Mouse (Mus musculus) adrenal gland (tissue): ENCODE results near the gene Onecut3.

Experiments used
- intact Hi-C: fragments of 180-260 bp; cut with DNase I; formaldehyde crosslinking; loops from one replicate; pipeline ENCODE4 v1.15.1; 2025

Gene Onecut3

DNA sequence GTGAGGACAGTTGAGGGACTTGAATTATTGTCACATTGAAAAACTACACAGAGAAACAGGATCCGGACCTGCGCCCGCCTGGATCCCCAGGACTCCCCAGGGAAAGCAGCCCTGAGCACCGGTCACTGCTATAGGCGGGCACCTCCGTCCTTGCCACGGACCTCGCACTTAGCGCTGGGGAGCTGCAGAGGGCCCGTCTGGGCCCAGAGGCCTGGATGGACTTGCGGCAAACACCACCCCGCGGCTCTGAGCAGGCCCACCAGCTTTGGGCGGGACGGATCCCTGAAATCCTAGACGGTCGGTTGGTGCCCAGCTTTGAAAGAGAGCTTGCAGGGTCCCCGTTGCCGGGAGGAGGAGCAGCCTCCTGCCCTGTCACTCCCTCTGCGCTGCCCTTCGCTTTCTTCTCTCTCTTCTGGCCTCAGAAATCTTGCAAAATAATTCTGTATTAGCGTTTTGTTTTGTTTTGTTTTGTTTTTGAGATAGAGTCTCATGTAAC, 8.2 kb downstream of the Onecut3 start:
- intact Hi-C loops, result no loop called here

DNA sequence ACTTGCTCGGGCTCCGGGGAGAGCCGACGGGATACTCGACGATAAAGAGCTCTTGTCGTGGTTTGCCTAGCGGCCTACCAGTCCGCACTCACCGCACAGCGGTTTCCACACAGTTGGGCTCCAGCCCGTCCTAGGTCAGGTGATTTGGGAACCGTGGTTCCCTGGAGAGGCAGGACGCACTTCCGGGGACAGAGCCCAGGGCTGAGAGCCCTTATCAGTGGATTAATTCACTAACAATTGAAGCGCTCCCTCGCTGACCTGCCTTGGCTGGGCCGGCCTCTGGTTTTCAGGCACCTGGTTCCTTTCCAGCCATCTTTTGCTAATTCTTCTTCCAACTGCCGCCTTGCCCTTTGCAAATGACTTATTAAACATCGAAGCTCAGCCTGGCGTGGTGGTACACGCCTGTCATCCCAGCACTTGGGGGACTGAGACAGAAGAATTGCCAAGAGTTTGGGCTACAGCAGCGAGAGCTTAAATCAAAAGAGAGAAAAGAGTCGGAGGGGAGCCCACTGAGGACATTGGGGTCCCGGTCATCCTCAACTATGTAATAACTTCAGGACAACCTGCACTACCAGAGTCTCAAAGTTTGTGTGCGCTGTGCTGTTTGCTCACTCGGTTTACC, 9.1 kb downstream of the Onecut3 start:
- intact Hi-C loops, result no loop called here

DNA sequence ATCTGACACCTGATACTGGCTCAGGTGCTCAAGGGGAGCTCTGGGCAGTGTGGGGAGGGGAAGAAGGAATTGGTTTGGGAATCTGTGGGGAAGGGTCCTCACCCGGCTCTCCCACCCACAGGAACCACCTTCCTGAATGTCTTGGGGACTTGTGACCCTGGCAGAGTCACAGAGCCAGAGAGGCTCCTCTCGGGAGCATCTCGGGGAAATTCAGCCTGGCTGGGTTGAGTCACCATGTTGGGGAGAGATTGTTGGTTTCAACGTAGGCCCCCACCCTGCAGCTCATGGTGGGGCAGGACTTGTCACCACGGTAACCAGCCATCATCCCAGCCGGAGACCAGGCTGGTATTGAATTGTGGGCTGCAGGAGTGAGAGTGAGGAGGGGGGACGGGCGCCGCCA, 10.1 kb downstream of the Onecut3 start:
- intact Hi-C loops, result loop anchor here (5.0 kb wide), 2 partner anchors 53 to 127 kb away; no protein-coding TSS in a partner anchor

DNA sequence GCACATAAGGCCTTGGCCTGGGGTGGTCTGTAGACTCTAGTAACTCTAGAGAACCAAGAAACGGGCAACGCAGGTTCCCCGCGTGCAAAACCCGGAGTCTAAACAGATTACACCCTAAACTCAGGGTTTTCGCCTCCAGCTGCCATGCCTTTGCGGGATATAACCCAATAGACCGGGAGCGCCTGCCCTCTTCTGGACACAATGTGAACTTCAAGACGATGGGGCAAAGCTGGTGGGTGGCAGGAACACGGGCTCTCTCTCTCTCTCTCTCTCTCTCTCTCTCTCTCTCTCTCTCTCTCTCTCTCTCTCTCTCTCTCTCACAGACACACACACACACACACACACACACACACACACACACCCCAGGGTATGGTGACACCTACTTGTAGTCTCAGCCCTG, 11.6 kb downstream of the Onecut3 start:
- intact Hi-C loops, result loop anchor here (5.0 kb wide), 2 partner anchors 51 to 129 kb away; no protein-coding TSS in a partner anchor

DNA sequence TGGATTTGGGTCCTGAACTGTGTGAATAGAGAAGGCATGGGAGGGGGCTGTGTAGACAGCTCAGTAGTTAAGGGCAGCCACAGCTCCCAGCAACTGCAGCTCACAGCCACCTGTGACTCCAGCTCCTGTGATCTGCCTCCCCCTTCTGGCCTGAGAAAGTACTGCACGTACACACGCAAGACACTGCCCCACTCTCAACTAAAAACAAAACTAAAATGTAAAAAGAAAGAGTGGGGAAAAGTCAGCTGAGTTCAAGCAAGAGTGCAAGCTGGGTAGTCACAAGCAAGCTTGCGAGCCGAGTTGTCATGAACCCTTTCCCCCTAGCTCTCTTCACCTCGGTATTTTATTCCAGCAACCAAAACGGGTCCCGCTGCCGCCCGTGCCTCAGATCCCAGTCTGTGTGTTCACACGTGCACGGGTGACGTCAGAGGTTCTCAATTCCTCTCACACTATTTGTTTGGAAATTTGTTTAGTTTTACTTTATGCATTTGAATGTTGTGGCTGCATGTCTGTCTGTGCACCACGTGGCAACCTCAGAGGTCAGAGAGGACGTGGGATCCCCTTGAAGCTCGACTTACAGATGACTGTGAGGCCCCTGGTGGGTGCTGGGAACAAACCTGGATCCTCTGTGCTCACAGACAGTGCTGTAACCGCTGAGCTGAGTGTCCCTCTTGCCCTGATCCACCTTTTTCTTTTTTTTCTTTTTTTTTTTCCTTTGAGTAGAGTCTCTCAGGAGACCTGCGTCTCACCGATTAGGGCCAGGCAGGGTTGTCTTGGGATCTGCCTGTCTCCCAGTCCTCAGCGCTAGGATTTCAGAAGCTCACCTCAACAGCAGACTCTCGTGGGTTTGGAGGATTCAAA, 15.0 kb downstream of the Onecut3 start:
- intact Hi-C loops, result loop anchor here (2.0 to 5.0 kb wide), 3 partner anchors 48 to 132 kb away; no protein-coding TSS in a partner anchor

DNA sequence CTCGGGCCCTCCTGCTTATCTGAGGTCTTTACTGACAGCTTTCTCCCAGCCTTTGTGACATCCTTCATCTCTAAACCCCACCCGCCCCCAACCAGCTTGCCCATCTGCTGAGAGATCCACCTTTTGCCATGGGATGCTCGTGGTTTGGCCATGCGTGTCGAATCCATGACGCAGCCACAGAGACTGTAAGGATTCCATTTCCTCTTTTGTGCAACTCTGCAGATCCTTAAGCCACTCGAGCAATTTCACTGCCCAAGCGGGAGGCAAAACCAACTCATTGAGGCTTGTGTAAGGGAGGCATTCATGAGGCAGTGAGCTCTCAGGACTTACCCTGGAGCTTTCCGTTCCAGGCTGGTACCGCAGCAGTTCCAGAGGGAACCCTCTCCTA, 15.6 kb downstream of the Onecut3 start:
- intact Hi-C loops, result no loop called here

DNA sequence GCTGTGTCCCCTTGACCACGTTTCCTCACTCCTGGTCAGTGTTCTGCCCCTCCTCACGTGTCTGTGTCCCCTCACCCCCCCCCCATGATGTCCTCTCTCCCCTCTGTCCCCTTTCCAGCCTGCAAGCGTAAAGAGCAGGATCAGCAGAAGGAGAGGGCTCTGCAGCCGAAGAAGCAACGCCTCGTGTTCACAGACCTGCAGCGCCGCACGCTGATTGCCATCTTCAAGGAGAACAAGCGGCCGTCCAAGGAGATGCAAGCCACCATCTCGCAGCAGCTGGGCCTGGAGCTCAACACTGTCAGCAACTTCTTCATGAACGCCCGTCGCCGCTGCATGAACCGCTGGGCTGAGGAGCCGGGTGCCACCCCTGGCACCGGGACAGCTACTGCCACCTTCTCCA, 19.1 kb downstream of the Onecut3 start:
- intact Hi-C loops, result no loop called here

DNA sequence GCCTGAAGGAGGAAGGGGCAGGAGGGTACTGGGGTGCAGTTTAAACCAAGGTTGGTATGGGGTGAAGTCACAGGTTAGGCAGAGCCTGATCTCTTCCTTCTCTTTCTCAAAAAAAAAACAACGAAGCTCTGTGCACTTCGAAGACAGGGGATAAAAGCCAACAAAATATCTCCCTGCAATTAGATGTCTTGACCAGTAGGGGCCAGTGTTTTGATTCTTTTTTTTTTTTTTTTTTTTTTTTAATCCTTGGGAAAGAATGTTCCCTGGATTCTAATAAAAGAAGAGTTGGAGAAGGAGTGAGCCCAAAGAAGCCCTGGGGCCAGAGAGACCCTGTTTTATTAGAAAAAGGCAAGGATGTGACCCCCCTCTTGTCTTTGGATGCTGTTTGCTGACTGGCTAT, 24.7 kb downstream of the Onecut3 start:
- intact Hi-C loops, result no loop called here

DNA sequence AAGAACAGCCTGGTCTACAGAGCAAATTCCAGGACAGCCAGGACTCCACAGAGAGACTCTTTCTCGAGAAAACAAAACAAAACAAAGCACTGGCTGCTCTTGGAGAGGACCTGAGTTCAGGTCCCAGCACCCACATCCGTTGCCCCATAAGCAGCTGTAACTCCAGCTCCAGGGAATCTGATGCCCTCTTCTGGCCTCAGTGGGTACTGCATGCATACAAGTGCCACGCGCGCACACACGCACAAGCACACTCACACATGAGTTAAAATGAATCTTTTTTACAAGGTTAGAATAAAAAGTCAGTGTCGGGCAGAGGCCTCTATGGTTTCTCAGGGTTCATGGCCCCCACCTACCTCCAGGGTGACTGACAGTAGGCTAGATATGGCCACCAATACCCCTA, 28.7 kb downstream of the Onecut3 start:
- intact Hi-C loops, result no loop called here

DNA sequence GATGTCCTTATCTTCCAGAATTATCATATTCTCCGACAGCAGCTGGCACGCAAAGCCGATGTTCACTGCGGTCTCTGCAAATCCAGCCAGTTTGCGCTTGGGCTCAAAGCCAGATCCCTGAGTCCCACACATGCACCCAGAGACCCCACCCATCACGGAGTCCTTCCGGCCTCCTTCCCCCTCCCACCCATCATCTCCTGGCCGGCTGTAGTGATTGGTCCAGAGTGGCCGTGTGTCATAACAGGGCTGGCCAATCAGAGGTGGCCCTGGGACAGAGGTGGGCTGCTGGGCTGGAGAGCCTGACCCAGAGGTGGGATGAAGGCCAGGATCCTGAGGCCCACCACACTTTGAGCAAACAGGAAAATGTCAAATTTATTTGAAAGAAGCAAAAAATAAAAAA, 31.5 kb downstream of the Onecut3 start:
- intact Hi-C loops, result no loop called here

DNA sequence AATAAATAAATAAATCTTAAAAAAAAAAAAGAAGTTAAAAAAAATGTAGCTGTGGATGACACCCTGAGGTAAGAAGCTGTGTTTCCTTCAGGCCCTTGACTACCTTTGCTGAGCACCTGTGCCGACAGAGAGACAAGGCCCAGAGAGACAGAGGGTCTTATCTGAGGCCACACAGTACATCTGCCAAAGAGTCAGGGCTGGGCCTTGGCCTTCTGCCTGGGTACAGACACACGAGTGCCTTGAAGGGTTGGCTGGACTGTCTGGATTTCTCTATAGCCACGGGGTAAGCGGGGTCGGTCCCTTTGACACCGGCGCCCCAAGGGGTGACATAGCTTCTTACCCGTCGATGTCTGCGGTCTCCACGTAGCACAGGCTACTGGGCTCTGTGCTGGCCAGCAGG, 38.1 kb downstream of the Onecut3 start:
- intact Hi-C loops, result no loop called here

DNA sequence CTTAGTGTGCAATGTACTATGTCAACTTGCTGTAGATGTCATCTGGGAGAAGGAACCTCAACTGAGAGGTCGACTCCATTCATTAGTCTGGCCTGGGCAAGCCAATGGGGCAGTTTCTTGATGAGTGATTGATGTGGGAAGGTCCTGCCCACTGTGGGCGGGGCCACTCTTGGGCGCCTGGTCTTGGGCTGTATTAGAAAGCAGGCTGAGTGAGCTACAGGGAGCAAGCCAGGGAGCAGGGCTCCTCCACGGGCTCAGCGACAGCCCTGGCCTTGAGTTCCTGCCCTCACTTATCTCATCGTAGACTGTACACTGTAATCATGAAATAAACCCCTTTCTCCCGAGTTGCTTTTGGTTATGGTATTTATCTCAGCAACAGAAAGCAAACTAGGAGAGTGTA, 39.1 kb downstream of the Onecut3 start:
- intact Hi-C loops, result no loop called here

DNA sequence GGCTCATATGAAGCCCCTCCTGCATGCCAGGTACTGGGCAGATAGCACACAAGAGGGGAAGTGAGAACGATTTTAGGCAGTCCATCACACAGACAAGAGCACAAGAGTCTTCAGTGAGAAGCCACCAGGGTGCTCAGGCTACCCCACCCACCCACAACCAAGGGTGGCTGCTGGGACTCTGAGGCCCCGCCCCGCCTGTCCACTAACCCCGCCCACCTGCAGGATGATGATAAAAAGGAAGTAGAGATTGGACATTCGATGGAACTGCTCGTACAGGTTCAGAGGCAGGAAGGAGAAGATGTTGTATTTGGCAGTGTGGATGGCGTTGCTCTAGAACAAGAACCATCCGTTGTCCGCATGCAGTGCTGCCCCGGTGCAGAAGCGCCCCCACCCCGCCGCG, 40.4 kb downstream of the Onecut3 start:
- intact Hi-C loops, result no loop called here

DNA sequence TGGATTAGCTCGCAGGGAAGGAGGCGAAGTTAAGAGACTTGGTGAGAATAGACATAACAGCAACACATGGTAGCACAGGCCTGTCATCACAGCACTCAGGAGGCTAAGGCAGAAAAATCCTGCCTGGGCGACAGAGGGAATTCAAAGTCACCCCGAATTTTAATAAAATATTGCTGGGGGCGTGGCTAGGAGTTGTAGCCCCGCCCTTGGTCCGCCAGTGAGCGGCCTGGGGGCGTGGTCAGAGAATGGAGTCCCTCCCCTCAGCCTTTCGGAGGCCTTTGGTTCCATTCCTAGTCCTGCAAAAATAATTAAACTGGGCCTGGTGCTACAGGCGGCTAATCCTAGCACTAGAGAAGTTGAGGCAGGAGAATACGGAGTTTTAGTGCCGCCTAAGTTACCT, 41.1 kb downstream of the Onecut3 start:
- intact Hi-C loops, result no loop called here

DNA sequence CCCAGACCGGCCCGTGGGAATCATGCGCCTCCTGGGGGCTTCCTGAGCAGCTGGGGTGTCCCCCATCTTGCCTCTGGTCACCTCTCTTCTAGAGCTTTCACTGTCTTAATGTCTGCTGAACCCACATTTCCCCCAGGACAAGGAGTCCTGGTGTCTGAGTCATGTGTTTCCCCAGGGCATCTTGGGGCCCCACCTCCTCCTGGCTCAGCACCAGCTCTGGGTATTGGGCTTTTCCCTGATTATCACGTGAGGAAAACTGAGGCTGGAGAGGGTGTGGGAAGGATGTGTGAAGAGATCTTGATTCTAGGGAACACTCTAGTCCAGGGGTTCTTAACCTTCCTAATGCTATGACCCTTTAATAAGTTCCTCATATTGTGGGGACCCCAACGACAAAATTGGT, 43.5 kb downstream of the Onecut3 start:
- intact Hi-C loops, result no loop called here

DNA sequence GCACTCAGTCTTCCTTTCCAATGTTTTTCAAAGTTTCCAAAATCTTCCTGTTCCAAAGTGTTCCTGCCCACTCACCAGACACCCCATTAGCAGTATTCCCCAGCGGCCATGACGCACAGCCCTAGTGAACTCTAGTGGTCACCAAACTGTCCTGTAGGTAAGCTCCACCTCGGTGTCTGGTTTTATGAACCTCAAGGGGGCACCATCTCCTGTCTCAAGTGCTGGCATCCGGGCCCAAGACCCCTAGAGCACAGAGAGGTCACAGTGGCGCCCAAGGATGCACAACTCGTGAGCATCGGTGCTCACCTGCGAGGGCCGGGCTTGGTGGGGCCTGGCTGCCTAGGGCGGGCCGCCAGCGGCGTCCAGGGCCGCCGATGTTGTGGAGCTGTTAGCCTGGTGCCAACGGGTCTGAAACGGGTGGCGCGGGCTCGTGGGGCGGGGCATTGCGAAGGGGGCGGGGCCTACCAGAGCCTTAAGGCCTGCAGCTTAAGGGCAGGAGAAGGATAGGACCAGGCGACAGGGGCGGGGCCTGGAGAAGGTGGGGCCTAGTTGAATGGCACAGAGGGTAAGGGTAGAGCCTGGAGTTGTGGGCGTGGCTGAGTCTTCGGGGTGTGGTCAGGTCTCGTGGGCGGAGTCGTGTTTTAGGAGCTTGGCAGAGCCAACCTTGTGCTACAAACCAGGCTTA, 44.2 kb downstream of the Onecut3 start, which contains the start of gene Atp8b3:
Gene Atp8b3, minus strand, starts transcription at position 415 of the 685 bp plus-strand sequence.
- intact Hi-C loops, result no loop called here

DNA sequence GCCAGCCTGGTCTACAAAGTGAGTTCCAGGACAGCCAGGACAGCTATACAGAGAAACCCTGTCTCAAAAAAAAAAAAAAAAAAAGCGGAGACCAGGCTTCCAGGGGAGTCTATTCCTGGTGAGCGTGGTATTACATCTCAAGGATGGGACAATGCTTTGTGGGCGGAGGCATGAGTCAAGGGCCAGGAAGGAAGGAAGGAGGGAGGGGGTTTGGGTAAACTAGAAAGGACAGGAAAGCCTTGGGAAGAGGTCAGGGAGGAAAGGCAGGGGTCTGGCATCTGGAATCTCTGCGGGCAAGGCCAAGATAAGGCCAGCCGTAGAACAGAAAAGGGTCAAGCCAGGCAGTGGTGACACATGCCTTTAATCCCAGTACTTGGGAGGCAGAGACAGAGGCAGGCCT, 44.9 kb downstream of the Onecut3 start:
- intact Hi-C loops, result no loop called here

DNA sequence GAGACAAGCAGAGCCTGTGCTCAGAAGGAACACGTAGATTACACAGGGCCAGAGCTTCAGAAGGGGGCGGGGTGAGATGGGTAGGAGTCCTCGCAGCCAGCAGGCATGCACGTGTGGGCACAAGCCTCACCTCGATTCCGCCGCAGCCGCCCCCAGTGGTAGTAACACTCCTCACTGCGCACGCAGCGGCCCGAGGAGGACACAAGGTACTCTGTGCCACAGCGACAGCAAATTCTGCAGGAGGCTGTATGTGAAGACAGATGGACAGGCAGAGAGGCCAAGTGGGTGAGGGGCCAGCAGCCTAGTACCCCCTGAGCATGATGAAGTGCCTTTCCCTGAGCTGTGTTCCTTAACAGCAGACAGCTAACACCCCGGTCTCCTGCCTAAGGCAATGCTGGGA, 49.2 kb downstream of the Onecut3 start:
- intact Hi-C loops, result no loop called here

DNA sequence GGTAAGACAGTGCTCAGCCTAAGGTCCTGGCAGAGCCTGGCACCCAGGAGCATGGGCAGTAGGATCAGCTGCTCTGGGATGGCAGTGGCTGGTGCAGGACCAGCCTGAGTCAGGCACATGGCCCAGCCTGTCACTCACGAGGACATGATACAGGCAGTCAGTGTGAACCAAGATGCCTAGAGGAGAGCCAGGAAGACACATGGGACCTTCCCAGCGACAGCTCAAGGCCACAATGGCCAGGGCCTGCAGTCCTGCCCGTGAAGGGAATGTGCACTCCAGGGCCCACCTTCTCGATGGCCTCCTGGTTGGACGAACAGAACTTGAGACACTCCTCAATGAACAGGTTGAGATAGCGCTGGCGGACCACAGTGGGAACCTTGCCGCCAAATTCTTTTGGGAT, 51.0 kb downstream of the Onecut3 start:
- intact Hi-C loops, result no loop called here

DNA sequence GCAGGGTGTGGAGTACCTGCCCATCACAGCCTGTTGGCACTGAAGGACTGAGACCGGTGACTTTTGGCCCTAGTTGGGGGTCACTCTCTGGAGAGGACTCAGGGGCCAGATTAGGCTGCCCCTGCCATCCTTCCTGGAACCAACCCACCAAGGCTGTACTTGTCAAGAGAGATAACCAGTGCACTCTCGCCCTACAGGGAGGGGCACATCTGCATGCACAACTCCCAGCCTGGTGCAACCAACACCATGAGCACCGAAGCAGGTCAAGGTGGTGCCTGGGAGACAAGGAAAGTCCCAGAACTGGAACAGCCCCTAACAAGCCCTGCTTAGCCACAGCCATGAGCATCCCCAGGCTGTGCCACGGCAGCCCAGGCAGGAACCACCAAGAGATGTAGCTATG, 52.3 kb downstream of the Onecut3 start:
- intact Hi-C loops, result no loop called here

DNA sequence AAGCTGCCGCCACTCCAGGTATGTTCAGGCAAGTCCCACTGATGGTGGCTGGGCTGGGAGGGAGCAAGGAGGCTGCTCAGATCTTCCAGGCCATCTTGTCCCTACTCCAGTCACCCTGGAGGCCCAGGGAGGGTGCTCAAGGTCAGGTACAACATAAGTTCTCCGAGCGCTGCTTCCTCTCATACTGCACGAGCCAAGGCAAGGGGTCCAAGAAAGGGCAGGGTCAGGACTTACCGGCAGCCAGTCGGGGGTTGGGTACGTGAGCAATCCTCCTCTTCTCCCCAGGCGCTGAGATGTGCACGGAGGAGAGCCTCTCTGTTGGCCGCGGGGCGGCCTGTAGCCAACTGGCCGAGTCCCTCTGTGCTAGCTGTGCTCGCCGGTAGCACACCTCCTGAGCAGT, 52.9 kb downstream of the Onecut3 start:
- intact Hi-C loops, result no loop called here

DNA sequence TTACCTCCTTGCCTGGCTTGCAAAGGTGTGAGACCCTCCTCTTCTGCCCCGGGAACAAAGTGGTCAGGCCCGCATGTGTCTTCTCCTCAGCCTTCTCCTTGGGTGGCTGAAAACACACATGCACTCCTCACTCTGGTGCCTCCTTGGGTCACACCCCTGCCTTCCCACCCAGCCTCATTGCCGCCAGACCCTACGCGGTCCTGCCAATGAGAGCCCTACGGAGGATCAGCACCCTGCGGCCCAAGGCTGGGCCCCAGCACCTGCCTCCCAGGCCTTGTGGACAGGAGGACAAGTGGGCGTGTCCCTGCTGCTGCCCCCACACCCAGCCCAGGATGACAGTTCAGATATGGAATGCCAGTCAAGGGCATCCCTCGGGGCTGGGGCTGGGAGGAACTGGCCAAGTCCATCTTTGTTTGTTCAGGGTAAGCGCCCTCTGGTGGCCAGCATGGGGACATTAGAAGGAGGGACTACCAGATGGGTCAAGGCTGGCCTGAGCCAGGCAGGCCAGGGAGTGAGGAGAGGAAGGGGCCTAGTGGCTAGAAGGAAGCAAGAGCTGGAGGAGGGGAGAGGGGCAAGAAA, 53.9 kb downstream of the Onecut3 start:
- intact Hi-C loops, result no loop called here
